Mouse (Mus musculus): ENCODE measurements around the gene Fam107b.

DNA sequence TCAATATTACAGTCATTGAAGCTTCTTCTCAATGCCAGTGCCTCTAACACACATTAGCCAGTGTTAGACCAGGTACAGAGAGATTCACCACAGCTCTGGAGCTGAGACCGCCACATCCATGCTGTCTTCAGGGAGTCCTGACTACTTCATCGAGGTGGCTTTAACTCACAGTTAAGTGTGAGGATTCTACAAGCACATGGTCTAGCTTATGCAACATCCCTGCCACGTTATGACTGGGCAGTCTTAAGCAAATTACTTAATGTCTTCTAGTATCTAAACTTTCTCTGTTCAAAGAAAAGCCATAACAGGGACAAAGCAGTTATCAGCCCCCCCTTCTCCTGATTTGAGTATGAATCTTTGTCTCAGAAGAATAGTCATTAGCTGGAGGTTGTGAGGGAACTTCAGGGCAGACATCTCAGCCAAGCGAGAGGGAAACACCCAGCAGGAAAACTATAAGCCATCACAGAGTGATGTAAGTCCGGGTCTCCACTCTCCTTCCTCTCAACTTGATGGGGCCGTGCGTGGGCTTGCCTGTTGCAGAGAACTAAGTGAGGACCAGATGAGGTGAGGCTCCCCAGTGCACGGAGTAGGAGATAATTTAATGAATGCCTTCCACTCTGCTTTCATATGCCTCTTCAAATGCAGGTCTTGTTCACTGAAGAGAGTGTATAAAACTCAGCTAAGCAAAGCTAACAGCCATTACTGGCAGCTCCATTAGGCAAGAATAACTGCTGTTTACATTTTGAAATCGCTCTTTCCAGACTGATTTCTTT lies 28.8 kb upstream of the Fam107b start:
- TF ChIP-seq CTCF (conservative IDR thresholded peaks at IDR 0.05; ENCODE audit: low read length) (no peak), POU5F1 (IDR thresholded peaks at IDR 0.05; ENCODE audit: borderline replicate concordance, low read length) (no peak), NANOG (IDR thresholded peaks at IDR 0.05; ENCODE audit: borderline replicate concordance, low read length) (no peak)

Measured in E14TG2a.4 (cell line).